Mouse (Mus musculus): ENCODE data around the gene Clcn6. TPM values are rescaled to one million over a fixed set of nuclear protein-coding genes. Genes with fewer than 3 reads are reported as not detected.

Clcn6 gene
- polyA plus RNA-seq, 1 experiment from 2014 or later: 32.4 TPM

GRCm38 (mm10) chr4:147965712-147966111 lies 72.9 kb downstream of the Clcn6 start:
- Histone ChIP-seq H3K36me3 (no peaks in the 10 kb centered on the region), H3K27me3 (no peaks in the 10 kb centered on the region), H3K9ac (no peak overlapping the region), H3K9me3 (no peaks in the 10 kb centered on the region), H3K27ac (replicated peaks) (no peak overlapping the region), H3K4me1 (replicated peaks) (no peaks in the 10 kb centered on the region), H3K4me2 (no peak overlapping the region), H3K4me3 (no peak overlapping the region)
- WGBS: 80% methylated on average over 7 of the region's 7 CpGs
- no peak for ATAC-seq (ENCODE audit: low read depth)

- H3K9ac ChIP-seq: no peak overlapping the region
- H3K4me3 ChIP-seq: no peak overlapping the region
- no peaks in the 10 kb centered on the region for H3K4me1 ChIP-seq (replicated peaks)
- H3K27ac ChIP-seq (replicated peaks): no peak overlapping the region
- no peak overlapping the region for H3K4me2 ChIP-seq
- ATAC-seq (ENCODE audit: low read depth): no peak
- no peaks in the 10 kb centered on the region for H3K36me3 ChIP-seq
- no peaks in the 10 kb centered on the region for H3K27me3 ChIP-seq
- no peaks in the 10 kb centered on the region for H3K9me3 ChIP-seq
- WGBS: 87% methylated on average over 15 of the region's 15 CpGs
Observed at GRCm38 (mm10) chr4:147963623-147964022, 75.0 kb downstream of the Clcn6 start.

GRCm38 (mm10) chr4:147962781-147963180 lies 75.8 kb downstream of the Clcn6 start:
- Histone ChIP-seq H3K9ac (no peak overlapping the region), H3K27ac (replicated peaks) (no peak overlapping the region), H3K9me3 (no peaks in the 10 kb centered on the region), H3K27me3 (no peaks in the 10 kb centered on the region), H3K4me3 (no peak overlapping the region), H3K4me2 (no peak overlapping the region), H3K4me1 (replicated peaks) (no peaks in the 10 kb centered on the region), H3K36me3 (no peaks in the 10 kb centered on the region)
- WGBS: 61% methylated on average over 6 of the region's 6 CpGs
- no peak for ATAC-seq (ENCODE audit: low read depth)

- Histone ChIP-seq H3K27me3 (no peaks in the 10 kb centered on the region), H3K9ac (no peak overlapping the region), H3K27ac (replicated peaks) (no peak overlapping the region), H3K4me2 (no peak overlapping the region), H3K36me3 (no peaks in the 10 kb centered on the region), H3K4me1 (replicated peaks) (no peaks in the 10 kb centered on the region), H3K4me3 (no peak overlapping the region), H3K9me3 (no peaks in the 10 kb centered on the region)
- ATAC-seq (ENCODE audit: low read depth): peak; percentile 78; the same call in 1 of the 2 replicates
- WGBS: 44% methylated on average over 6 of the region's 6 CpGs
Observed at GRCm38 (mm10) chr4:147959881-147960831, 78.5 kb downstream of the Clcn6 start.

GRCm38 (mm10) chr4:147957141-147957540 lies 81.5 kb downstream of the Clcn6 start:
- H3K27me3 ChIP-seq: no peaks in the 10 kb centered on the region
- no peak overlapping the region for H3K4me2 ChIP-seq
- no peak overlapping the region for H3K27ac ChIP-seq (replicated peaks)
- H3K4me1 ChIP-seq (replicated peaks): no peaks in the 10 kb centered on the region
- 35% methylated on average over 11 of the region's 11 CpGs for WGBS
- no peaks in the 10 kb centered on the region for H3K9me3 ChIP-seq
- H3K4me3 ChIP-seq: no peak overlapping the region
- no peak for ATAC-seq (ENCODE audit: low read depth)
- H3K9ac ChIP-seq: no peak overlapping the region
- peaks cover 3% of the 10 kb centered on the region; the same call in 1 of the 2 replicates for H3K36me3 ChIP-seq

Other genes starting within 250 kb of the Clcn6 start
- gene Zfp984, start 229.0 kb downstream of the Clcn6 start, polyA plus RNA-seq (2015; fragmentation: Nextera tagmentation; extraction: Ambion mirVana): 3.7 and 5.0 TPM in 2 replicates
- gene Zfp933, start 190.5 kb downstream of the Clcn6 start, polyA plus RNA-seq (2015; fragmentation: Nextera tagmentation; extraction: Ambion mirVana): 5.3 and 6.4 TPM in 2 replicates
- 40.8 and 45.1 TPM in 2 replicates for gene Miip, start 170.0 kb downstream of the Clcn6 start, polyA plus RNA-seq (2015; fragmentation: Nextera tagmentation; extraction: Ambion mirVana)
- 12.0 and 14.3 TPM in 2 replicates for gene Fv1, start 169.8 kb downstream of the Clcn6 start, polyA plus RNA-seq (2015; fragmentation: Nextera tagmentation; extraction: Ambion mirVana)
- gene Mfn2, start 134.1 kb downstream of the Clcn6 start, polyA plus RNA-seq (2015; fragmentation: Nextera tagmentation; extraction: Ambion mirVana): 76.3 and 79.0 TPM in 2 replicates
- gene Plod1, start 102.1 kb downstream of the Clcn6 start, polyA plus RNA-seq (2015; fragmentation: Nextera tagmentation; extraction: Ambion mirVana): 35.2 and 35.7 TPM in 2 replicates
- gene 2510039O18Rik, start 97.9 kb downstream of the Clcn6 start, polyA plus RNA-seq (2015; fragmentation: Nextera tagmentation; extraction: Ambion mirVana): 13.6 and 14.7 TPM in 2 replicates
- gene Nppb, start 53.0 kb downstream of the Clcn6 start, polyA plus RNA-seq (2015; fragmentation: Nextera tagmentation; extraction: Ambion mirVana): 0.43 TPM in 1 of 2 replicates, not detected in the other
- gene Nppa, start 38.1 kb downstream of the Clcn6 start, polyA plus RNA-seq (2015; fragmentation: Nextera tagmentation; extraction: Ambion mirVana): 0.36 and 6.1 TPM in 2 replicates
- gene Mthfr, start 256 bp upstream of the Clcn6 start, polyA plus RNA-seq (2015; fragmentation: Nextera tagmentation; extraction: Ambion mirVana): 19.9 and 20.9 TPM in 2 replicates
- gene Agtrap, start 49.2 kb upstream of the Clcn6 start, polyA plus RNA-seq (2015; fragmentation: Nextera tagmentation; extraction: Ambion mirVana): 6.5 and 7.3 TPM in 2 replicates
- gene Mad2l2, start 91.6 kb upstream of the Clcn6 start, polyA plus RNA-seq (2015; fragmentation: Nextera tagmentation; extraction: Ambion mirVana): 98.7 and 116 TPM in 2 replicates
- gene Draxin, start 91.9 kb upstream of the Clcn6 start, polyA plus RNA-seq (2015; fragmentation: Nextera tagmentation; extraction: Ambion mirVana): 14.0 and 14.3 TPM in 2 replicates
- 16.4 and 16.6 TPM in 2 replicates for gene Fbxo6, start 113.3 kb upstream of the Clcn6 start, polyA plus RNA-seq (2015; fragmentation: Nextera tagmentation; extraction: Ambion mirVana)
- 81.4 and 87.6 TPM in 2 replicates for gene Fbxo44, start 121.7 kb upstream of the Clcn6 start, polyA plus RNA-seq (2015; fragmentation: Nextera tagmentation; extraction: Ambion mirVana)
- 6.1 and 6.9 TPM in 2 replicates for gene Fbxo2, start 121.8 kb upstream of the Clcn6 start, polyA plus RNA-seq (2015; fragmentation: Nextera tagmentation; extraction: Ambion mirVana)
- 16.1 and 19.1 TPM in 2 replicates for gene Disp3, start 249.1 kb upstream of the Clcn6 start, polyA plus RNA-seq (2015; fragmentation: Nextera tagmentation; extraction: Ambion mirVana)